Mouse (Mus musculus) left cerebral cortex, postnatal 14 days (tissue): Measurements from ENCODE around the gene Adamtsl4. TPM values are rescaled to one million over a fixed set of nuclear protein-coding genes. Genes with fewer than 3 reads are reported as not detected.
"Not testable (repeated sequence)": the region's sequence is repeated elsewhere in the genome, so short reads cannot be mapped to it uniquely, and the experiment has no call there.

ENCODE experiments used
- DNase-seq, 2 experiments: peaks; one replicate each; pipeline ENCODE4 v3.0.0; 2021 to 2022; ENCODE audit warnings: low spot score in 2 of 2, mixed read lengths in 1 of 2
- intact Hi-C: fragments of 180-260 bp; cut with DNase I; formaldehyde crosslinking; loops from one replicate; pipeline ENCODE4 v1.15.1; 2025
- total RNA-seq, 2 experiments: library from RNA; stranded (reverse); gene quantifications; 2 replicates each; pipeline ENCODE4 v1.2.3; 2021

The Adamtsl4 gene
- total RNA-seq, 2 experiments from 2014 or later, result 2.0 TPM

DNA sequence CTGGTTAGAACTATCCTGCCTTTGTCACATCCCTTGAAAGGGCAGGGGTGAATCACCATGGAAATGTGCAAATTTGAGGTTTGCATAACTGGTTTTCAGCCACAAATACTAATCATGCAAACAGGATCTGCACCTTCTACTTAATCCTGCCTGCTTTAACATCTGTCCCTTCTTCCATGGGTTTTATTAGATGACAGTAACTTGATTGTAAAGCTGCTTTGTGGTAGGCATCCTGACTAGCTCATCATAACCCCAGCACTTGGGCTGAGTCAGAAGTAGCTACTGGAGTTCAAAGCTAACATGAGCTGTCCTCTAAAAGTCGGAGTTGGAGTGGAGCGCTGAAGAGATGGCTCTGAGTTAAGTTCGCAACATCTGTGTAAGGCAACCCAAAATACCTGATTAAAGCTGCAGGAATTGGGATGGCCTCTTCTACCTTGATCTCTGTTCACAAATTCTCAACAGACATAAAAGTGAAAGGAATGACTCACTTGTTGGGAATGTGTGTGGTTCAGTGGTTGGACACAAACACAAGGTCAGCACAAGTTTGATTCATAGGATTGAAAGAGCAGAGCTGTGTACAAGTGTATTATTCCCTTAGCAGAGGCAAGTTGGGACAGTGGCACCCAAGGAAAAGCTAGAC is 23.6 kb downstream of the Adamtsl4 start:
- intact Hi-C loops, result no loop called here
- no peak for DNase-seq

DNA sequence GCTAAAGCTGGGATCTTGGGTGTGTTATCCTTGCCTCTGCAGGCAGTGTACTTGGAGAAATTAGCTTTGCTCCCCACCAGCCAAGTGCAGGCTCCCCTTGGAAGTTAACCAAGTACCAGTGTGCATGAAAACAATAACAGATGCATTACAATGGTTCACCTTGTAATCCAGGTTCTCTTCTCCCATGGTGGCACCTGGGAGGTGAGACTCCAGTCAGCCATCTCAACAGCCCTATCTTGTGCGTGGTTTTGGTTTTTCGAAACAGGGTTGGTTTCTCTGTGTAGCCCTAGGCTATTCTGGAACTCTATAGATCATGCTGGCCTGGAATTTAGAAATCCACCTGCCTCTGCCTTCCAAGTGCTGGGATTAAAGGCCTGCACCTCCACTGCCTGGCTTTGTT is 24.2 kb downstream of the Adamtsl4 start:
- intact Hi-C loops, result no loop called here
- DNase-seq, result no peak

DNA sequence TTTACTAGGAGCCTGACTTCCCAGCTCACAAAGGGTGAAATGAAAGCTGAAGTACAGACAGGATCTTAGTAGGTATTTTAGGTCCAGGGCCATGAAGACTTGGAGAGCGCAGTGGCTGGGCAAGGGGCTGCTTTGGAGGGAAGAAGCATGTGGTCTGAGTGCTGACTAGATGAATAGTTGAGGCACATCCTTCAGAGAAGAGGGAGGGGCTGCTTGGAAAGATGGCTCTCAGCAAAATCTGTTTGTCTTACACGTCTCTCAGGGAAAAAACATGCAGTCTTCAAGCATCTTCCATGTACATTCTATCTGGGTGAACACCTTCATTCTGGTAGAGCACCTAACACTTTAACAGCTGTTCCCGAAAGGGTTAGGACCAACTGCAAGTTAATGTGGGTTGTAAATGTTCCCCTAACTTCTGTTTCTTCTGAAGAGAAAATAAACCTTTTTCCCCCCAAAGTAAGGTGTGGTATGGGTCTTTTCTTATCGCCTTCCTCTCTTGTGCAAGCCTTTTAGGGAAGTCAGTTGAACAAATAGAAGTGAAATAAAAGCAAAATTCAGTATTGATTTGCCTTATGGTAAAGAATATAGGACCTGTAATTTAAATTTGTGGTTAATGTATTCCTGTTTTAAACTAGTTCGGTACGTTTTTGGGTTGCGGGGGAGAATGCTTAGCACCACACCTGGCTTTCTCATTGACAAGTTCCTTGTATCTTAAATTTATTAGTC is 24.8 kb downstream of the Adamtsl4 start:
- intact Hi-C loops, result no loop called here
- DNase-seq, result no peak

DNA sequence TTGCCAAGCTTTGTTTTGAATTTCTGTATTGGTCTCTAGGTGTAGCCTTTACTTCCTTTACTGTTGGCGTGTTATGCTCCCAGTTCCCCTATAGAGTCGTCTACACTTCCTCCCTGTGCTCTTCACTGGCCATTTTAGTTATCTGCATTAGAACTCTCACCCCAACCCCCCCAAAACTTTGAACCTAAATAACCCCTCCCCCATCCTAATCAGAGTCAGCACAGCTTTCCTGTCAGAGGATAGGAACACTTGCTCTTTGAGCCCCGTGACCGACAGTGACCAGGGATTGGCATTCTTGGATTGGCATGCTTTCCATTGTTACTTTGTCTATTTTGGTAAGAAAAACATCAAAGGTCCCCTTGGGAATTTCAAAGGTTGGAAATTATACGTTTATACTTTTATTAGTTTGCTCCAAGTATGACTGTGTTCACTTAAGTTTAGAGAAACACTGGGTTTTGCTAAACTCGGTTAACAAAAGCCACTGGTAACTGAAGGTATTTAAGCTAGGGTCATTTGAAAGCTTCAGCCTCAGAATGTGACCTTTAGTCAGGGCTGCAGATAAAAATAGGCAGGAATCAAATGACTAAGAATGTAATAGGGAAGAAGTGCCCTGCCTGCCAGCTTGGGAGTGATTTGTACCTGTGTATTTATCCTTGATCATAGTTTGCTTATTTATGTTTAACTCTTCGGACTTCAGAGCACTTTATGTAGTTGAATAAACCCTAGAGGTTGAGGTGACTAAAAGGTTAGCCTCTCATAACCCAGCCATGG is 25.6 kb downstream of the Adamtsl4 start:
- no peak for DNase-seq
- intact Hi-C loops, result no loop called here

DNA sequence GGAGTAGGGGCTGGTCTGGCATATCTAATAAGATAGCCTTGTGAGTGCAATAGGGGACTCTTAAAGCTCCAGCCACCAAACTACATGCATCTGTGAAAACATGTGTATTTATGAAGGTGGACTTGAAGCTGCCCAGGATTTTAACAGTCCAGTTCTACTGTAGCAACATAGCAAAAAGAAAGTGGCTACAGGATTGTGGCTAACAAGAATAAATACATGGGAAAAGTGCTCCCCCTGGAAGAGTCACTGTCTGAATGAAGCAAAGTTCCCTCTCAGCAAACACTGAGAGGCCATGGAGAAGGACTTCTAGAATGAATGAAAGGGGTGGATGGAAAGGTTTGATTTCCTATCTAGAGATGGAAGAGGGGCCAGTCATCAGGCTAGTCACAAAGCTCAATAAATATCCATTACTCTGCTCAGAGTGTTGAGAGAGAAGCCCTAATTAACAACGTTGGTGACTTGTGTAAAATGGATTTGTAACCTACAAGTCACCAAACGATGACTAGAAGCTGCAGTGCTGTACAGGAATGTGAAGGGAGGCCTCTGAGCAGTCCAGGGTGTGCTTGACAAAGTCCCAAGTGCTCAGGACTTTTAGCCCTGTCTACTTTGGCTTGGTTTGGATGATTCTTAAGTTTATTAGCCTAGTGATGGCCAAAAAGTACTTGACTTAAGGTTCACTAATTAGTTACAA is 26.8 kb downstream of the Adamtsl4 start:
- no peak for DNase-seq
- intact Hi-C loops, result no loop called here

DNA sequence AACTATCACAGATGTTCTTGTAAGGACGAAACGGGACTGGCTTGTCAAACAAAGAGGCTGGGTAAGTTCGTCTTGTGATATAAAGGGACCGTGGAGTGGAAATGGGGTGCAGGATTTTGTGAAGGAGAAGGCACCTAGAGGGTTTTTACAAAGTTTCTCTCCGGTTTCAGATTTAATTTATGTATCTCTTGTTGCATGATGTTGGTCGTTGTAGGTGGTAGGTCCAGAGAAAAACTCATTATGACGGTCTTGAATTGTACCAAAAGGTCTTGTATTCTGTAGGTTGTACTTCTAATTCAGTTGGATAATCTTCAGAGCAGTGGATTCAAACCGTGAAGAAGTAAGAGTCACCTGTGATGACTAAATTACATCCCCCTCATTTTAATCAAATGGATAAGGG is 27.8 kb downstream of the Adamtsl4 start:
- intact Hi-C loops, result no loop called here
- DNase-seq, result no peak

DNA sequence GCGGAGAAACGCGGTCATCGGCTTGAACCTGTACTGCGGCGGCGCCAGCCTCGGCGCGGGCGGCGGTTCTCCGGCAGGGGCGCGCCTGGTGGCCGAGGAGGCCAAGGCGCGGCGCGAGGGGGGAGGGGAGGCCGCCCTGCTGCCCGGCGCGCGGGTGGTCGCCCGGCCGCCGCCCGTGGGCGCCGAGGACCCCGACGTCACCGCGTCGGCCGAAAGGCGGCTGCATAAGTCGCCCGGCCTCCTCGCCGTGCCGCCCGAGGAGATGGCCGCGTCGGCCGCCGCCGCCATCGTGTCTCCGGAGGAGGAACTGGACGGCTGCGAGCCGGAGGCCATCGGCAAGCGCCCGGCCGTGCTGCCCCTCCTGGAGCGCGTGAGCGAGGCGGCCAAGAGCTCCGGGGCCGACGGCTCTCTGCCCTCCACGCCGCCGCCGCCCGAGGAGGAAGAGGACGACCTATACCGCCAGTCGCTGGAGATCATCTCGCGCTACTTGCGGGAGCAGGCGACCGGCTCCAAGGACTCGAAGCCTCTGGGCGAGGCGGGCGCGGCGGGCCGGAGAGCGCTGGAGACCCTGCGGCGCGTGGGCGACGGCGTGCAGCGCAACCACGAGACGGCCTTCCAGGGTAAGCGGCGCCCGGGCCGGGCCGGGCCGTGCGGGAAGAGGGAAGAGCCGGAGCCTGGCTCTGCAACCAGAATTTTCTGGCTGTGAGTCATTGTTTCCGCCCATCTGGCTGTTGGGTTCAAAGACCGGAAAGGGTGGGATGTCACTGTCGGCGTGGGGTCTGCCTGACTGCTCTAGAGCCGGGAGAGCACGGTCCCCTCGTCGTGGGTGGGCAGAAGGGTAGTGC is 28.6 kb downstream of the Adamtsl4 start:
- peak; percentile 62 to 69 for DNase-seq
- intact Hi-C loops, result no loop called here

DNA sequence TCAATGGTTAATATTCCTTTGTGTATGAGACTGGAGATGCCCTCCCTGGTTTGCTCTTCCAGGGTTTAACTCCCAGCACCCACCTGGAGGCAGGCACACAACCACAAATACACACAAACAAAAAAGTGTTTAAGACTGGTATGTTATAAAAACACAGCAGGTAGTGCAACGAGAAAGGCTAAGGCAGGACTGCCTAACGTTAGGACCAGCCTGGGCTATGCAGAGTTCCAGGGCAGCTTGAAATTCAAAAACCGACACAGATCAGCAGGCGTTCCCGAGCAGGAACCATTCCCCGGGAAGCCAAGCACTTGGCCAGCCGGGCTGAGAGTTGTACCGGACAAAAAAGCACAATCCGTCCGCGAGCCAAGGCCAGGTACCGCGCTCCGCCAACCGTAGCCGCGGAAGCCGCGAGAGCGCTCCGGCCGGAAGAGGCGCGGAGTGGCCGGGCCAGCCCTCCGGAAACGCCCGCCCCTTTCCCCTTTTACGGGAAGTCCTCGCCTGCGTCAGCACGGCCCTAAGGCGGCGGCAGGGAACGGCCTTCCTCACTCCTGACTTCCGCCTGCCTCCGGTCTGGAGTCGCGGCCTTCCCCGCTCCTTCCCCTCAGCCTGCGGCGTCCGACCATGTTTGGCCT is 29.4 kb downstream of the Adamtsl4 start, which contains the start of gene Mcl1:
Mcl1 (plus strand) TSS at position 553 of the 632 bp plus-strand sequence.
- peak; percentile 89 to 93 for DNase-seq
- intact Hi-C loops, result no loop called here

DNA sequence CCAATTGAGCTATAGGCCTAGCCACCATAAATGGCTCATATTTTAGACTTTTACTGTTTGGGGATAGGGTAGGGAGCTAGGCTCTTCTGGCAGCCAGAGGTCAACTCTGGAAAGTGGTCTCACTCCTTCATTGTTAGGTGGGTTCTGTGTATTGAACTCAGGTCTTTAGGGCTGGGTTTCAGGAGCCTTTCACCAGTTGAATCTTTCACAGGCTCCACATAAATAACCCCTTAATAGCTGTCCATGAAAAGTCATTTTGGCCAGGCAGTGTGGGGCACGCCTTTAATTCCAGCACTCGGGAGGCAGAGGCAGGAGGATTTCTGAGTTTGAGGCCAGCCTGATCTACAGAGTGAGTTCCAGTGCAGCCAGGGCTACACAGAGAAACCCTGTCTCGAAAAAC is 30.0 kb downstream of the Adamtsl4 start:
- DNase-seq, result no peak
- intact Hi-C loops, result no loop called here

DNA sequence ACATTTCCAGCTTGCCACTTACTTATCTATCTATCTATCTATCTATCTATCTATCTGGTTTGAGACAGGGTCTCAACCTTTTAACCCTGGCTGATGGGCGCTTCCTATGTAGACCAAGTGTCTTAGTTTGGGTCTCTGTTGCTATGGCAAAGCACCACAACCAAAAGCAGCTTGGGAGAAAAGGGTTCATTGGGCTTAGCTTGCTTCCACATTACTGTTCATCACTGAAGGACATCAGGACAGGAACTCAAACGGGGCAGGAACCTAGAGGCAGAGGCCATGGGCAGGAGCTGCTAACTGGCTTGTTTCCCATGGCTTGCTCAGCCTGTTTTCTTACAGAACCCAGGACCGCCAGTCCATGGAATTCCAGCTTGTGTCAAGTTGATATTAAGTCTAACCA is 30.6 kb downstream of the Adamtsl4 start:
- DNase-seq, result no peak
- intact Hi-C loops, result no loop called here

DNA sequence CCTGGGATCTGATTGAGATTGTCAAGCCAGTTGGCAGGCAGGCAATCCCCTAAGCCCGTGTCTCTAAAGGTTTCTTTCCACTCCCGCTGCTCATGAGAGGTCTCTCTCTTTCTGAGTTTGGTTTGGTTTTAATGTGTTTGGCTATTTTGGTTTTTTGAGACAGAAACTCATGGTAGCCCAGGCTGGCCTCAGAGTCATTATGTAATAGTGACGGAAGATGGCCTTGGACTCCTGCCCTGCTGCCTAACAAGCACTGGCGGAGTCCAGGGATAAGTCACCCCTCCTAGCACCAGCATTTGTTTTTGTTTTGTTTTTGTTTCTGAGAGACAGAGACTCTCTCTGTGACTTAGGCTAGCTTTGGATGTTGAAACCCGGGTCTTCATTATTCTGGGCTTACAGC is 32.3 kb downstream of the Adamtsl4 start:
- no peak for DNase-seq
- intact Hi-C loops, result no loop called here

DNA sequence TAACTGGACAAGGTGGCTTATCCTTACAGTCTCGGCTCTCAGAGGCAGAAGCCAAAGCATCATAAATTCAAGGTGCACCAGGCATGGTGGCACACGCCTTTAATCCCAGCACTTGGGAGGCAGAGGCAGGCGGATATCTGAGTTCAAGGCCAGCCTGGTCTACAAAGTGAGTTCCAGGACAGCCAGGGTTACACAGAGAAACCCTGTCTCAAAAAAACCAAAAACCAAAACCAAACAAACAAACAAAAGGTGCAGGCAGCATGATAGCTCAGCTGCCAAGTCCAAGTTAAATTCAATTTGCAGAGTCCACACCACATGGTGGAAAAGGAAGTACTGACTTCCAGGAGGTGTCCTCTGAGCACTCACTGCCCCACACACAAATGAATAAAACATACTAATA is 33.3 kb downstream of the Adamtsl4 start:
- intact Hi-C loops, DNase-seq: not testable (repeated sequence)

DNA sequence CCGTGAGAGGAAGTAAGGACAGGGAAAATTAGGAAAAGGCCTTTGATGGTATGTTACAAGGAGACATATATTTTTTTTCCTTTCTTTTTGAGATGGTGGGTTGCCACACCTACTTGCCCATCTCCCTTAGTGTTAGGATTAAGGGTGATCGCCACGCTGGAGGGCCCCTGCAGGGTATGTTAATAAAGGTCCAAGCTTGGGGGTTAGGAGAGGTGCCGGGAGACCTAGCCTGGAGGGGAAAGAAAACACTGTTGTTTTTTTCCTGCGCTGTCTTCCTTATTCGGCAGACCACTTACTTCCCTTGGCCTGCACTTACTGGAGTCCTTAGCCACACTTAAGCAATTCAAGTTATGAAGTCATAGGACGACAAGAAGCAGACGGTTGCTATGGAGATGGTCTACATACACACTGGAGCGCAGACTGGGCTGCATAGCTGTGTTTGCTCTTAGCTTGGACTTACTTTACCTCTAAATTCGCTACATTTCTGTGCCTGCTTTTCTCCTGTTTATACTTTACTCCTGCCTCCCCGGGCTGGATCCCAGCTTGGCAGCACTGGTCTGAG is 34.2 kb downstream of the Adamtsl4 start:
- intact Hi-C loops, result no loop called here
- DNase-seq, result peak; percentile 30 to 69

DNA sequence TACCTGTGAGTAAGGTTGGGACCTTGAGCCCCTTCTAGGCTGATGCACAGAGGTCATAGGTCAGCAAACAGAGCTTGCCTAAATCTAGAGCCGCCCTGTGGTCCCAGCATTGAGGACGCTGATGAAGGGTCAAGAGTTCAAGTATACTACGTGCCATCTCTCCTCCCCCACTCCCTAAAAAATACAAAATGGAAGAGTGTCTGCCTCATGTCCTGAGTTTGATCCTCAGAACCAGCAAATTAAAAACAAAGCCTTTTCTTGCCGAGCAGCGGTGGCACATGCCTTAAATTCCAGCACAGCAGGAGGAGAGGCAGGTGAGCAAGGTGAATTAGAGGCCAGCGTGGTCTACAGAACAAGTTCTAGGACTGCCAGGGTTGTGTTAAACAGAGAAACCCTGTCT is 34.8 kb downstream of the Adamtsl4 start:
- DNase-seq, result no peak
- intact Hi-C loops, result no loop called here

DNA sequence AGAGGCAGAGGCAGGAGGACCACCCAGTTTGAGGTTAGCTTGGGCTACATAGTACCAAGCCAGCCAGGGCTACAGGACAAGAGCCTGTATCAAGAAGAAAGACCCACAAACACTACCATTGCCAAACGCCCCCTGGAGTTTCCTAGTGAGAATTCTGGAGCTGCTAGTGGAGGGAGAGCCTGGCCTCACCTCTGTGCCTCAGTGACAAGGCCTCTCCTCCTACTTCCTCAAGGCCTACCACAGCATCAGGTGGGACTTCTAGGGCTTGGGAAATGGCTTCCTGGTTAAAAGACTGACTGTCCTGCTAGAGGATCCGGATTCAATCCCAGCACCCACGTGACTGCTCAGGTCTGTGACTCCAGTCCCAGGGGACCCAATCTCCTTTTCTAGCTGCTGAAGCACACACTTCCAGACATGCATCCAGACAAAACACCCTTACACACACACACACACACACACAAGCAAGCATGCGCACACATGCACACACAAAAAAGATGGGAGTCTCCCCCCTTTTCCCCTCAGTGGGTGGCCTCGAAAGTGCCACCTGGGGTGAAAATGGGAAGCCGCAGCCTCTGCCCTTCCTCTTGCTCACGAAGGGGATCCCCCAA is 35.4 kb downstream of the Adamtsl4 start:
- no peak for DNase-seq
- intact Hi-C loops, result no loop called here

DNA sequence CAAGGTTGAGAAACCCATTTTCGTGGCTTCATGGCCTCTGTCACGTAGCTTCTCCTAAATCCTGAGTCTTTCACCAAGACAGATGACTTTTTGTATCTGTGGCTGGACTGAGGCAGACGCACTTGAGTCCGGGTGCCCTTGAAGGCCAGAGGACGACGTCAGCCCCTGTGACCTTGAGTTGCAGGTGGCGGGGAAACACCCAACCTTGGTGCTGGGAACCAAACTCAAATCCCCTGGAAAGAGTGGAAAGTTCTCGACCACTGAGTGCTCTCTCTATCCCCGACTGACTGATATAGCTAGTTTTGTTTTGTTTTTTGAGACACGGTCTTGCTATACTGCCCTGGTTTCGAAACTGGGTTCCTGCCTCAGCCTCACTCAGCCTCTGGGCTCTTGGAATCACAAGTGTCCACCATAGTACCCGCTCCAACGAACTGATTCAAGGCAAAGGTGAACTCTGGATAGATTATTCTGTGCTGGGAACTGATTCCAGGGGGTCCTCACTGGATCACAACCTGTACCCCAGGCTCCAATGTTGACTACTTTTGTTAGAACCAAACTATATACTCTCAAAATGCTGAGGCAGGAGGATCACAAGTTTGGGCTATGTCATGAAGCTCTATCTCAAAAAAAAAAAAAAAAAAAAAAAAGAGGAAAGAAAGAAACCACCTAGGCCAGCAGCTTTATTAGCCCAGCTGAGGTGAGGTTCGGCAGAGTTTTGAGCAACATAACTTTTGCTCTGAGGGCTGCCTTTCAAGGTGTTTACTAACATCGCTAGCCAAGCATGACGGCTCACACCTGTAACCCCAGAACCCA is 36.1 kb downstream of the Adamtsl4 start:
- no peak for DNase-seq
- intact Hi-C loops, result no loop called here

DNA sequence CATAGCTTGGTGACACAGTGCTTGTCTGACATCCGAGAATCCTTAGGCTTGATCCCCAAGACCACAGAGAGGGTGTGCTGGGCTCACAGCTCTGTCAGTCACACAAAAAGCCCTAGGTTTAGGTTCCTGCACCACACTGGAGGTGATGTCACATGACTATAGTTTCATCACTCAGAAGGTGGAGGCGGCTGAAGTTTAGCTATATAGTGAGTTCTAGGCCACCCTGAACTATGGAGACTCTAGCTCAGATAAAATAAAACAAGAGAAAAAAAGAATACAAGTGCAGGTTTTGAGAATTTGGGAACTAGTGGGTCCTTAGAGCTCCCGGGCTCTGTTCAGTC is 36.7 kb downstream of the Adamtsl4 start:
- DNase-seq, result no peak
- intact Hi-C loops, result no loop called here
